Mouse (Mus musculus) MEL (cell line): Measurements from ENCODE around the gene Map3k19. TPM values are rescaled to one million over a fixed set of nuclear protein-coding genes. Genes with fewer than 3 reads are reported as not detected.

Source experiments
- DNase-seq: peaks from one replicate; pipeline ENCODE4 v3.0.0; 2011; ENCODE audit warnings: low read depth, low spot score
- H3K27ac ChIP-seq: 2 replicates; pipeline ENCODE4 v1.5.1; 2012; ENCODE audit warnings: low read depth, mild to moderate bottlenecking, control low read depth, low read length, moderate library complexity; ENCODE audit not compliant: control insufficient read depth
- H3K27me3 ChIP-seq, 2 experiments: fragments of 150-350 bp in 1 of 2; sonication (generic) in 1 of 2; 2 replicates each; pipeline ENCODE4 v1.6.1; 2012; ENCODE audit warnings: low read length in 2 of 2, mild to moderate bottlenecking in 2 of 2, improper control_type of control experiment in 1 of 2, moderate library complexity in 1 of 2; ENCODE audit not compliant: insufficient read depth in 2 of 2, control insufficient read depth in 1 of 2
- H3K36me3 ChIP-seq, 2 experiments: 2 replicates each; pipeline ENCODE4 v1.6.1; 2012 to 2014; ENCODE audit warnings: low read length in 2 of 2, improper control_type of control experiment in 1 of 2, inconsistent platforms in 1 of 2, mild to moderate bottlenecking in 1 of 2; ENCODE audit not compliant: insufficient read depth in 2 of 2, control insufficient read depth in 1 of 2
- H3K4me1 ChIP-seq, 2 experiments: fragments of 150-350 bp in 1 of 2; sonication (generic) in 1 of 2; 2 replicates each; pipeline ENCODE4 v1.6.1; 2012; ENCODE audit warnings: low read length in 2 of 2, improper control_type of control experiment in 1 of 2, mild to moderate bottlenecking in 1 of 2; ENCODE audit not compliant: insufficient read depth in 2 of 2, control insufficient read depth in 1 of 2
- H3K4me3 ChIP-seq, 2 experiments: fragments of 150-350 bp in 1 of 2; sonication (generic) in 1 of 2; 2 replicates each; pipeline ENCODE4 v1.5.1; 2012; ENCODE audit warnings: low read depth in 2 of 2, low read length in 2 of 2, mild to moderate bottlenecking in 2 of 2, moderate library complexity in 2 of 2, control low read depth in 1 of 2, improper control_type of control experiment in 1 of 2; ENCODE audit not compliant: control insufficient read depth in 1 of 2, insufficient read depth in 1 of 2
- H3K79me2 ChIP-seq: 2 replicates; pipeline ENCODE4 v1.6.1; 2012; ENCODE audit warnings: mild to moderate bottlenecking, low read length, moderate library complexity; ENCODE audit not compliant: control insufficient read depth, poor library complexity, insufficient read depth
- H3K9ac ChIP-seq: 2 replicates; pipeline ENCODE4 v1.6.1; 2012; ENCODE audit warnings: low read depth, mild to moderate bottlenecking, control low read depth, low read length, moderate library complexity; ENCODE audit not compliant: control insufficient read depth, poor library complexity, severe bottlenecking
- H3K9me3 ChIP-seq: fragments of 150-350 bp; sonication (generic); replicated peaks from 2 replicates; pipeline ENCODE4 v1.6.1; 2012; ENCODE audit warnings: mild to moderate bottlenecking, low read length, improper control_type of control experiment, moderate library complexity; ENCODE audit not compliant: insufficient read depth
- BHLHE40 ChIP-seq: IDR thresholded peaks from 2 replicates; pipeline ENCODE4 v1.6.1; 2012; ENCODE audit warnings: low read depth, mild to moderate bottlenecking, inconsistent platforms, low read length, improper control_type of control experiment, borderline replicate concordance
- CHD1 ChIP-seq: IDR thresholded peaks from 2 replicates; pipeline ENCODE4 v1.6.1; 2012; ENCODE audit warnings: low read depth, mild to moderate bottlenecking, inconsistent platforms, low read length, improper control_type of control experiment
- CTCF ChIP-seq, 3 experiments: IDR thresholded peaks in 2 of 3; conservative IDR thresholded peaks in 1 of 3; 2 replicates each; pipeline ENCODE4 v1.5.1; 2011 to 2012; ENCODE audit warnings: low read length in 3 of 3, low read depth in 2 of 3, mild to moderate bottlenecking in 2 of 3, improper control_type of control experiment in 1 of 3, inconsistent platforms in 1 of 3, mixed read lengths in 1 of 3, moderate library complexity in 1 of 3; ENCODE audit not compliant: control insufficient read depth in 1 of 3, insufficient read depth in 1 of 3, poor library complexity in 1 of 3, severe bottlenecking in 1 of 3
- E2F4 ChIP-seq: IDR thresholded peaks from 2 replicates; pipeline ENCODE4 v1.6.1; 2011; ENCODE audit warnings: low read depth, low read length, improper control_type of control experiment, borderline replicate concordance
- ELF1 ChIP-seq: IDR thresholded peaks from 2 replicates; pipeline ENCODE4 v1.6.1; 2014; ENCODE audit warnings: low read depth, mild to moderate bottlenecking, inconsistent platforms, low read length, improper control_type of control experiment, moderate library complexity
- EP300 ChIP-seq, 2 experiments: IDR thresholded peaks; 2 replicates each; pipeline ENCODE4 v1.6.1; 2011; ENCODE audit warnings: improper control_type of control experiment in 2 of 2, low read length in 2 of 2, low read depth in 1 of 2, mild to moderate bottlenecking in 1 of 2
- ETS1 ChIP-seq: IDR thresholded peaks from 2 replicates; pipeline ENCODE4 v1.6.1; 2012; ENCODE audit warnings: low read depth, mild to moderate bottlenecking, inconsistent platforms, low read length, improper control_type of control experiment, moderate library complexity
- GABPA ChIP-seq: IDR thresholded peaks from 2 replicates; pipeline ENCODE4 v1.6.1; 2012; ENCODE audit warnings: low read depth, mild to moderate bottlenecking, inconsistent platforms, low read length, improper control_type of control experiment, moderate library complexity
- GATA1 ChIP-seq: IDR thresholded peaks from 2 replicates; pipeline ENCODE4 v1.6.1; 2011; ENCODE audit warnings: low read depth, low read length, improper control_type of control experiment
- KAT2A ChIP-seq: conservative IDR thresholded peaks from 2 replicates; pipeline ENCODE4 v1.6.1; 2012; ENCODE audit warnings: low read depth, low read length, improper control_type of control experiment, inconsistent platforms
- MAX ChIP-seq: IDR thresholded peaks from 2 replicates; pipeline ENCODE4 v1.6.1; 2011; ENCODE audit warnings: low read length, improper control_type of control experiment
- MEF2A ChIP-seq: IDR thresholded peaks from 2 replicates; pipeline ENCODE4 v1.6.1; 2014; ENCODE audit warnings: low read depth, mild to moderate bottlenecking, inconsistent platforms, low read length, improper control_type of control experiment; ENCODE audit not compliant: poor library complexity, insufficient replicate concordance, severe bottlenecking; ENCODE audit errors: extremely low read depth
- MXI1 ChIP-seq: IDR thresholded peaks from 2 replicates; pipeline ENCODE4 v1.6.1; 2011; ENCODE audit warnings: mild to moderate bottlenecking, low read depth, low read length, improper control_type of control experiment
- MYB ChIP-seq: IDR thresholded peaks from 2 replicates; pipeline ENCODE4 v1.6.1; 2011; ENCODE audit warnings: mild to moderate bottlenecking, low read depth, low read length, improper control_type of control experiment
- MYC ChIP-seq: IDR thresholded peaks from 2 replicates; pipeline ENCODE4 v1.6.1; 2011; ENCODE audit warnings: low read depth, mild to moderate bottlenecking, low read length, improper control_type of control experiment, moderate library complexity
- NELFE ChIP-seq: IDR thresholded peaks from 2 replicates; pipeline ENCODE4 v1.6.1; 2011; ENCODE audit warnings: low read depth, low read length, improper control_type of control experiment
- NRF1 ChIP-seq: IDR thresholded peaks from 2 replicates; pipeline ENCODE4 v1.6.1; 2014; ENCODE audit warnings: low read depth, mild to moderate bottlenecking, inconsistent platforms, low read length, improper control_type of control experiment, moderate library complexity; ENCODE audit not compliant: poor library complexity, insufficient read depth, severe bottlenecking
- POLR2AphosphoS2 ChIP-seq: IDR thresholded peaks from 2 replicates; pipeline ENCODE4 v1.6.1; 2011; ENCODE audit warnings: low read length, improper control_type of control experiment
- RAD21 ChIP-seq: IDR thresholded peaks from 2 replicates; pipeline ENCODE4 v1.6.1; 2011; ENCODE audit warnings: mild to moderate bottlenecking, low read depth, low read length, improper control_type of control experiment
- RCOR1 ChIP-seq: IDR thresholded peaks from 2 replicates; pipeline ENCODE4 v1.6.1; 2012; ENCODE audit warnings: low read depth, mild to moderate bottlenecking, inconsistent platforms, low read length, improper control_type of control experiment
- SIN3A ChIP-seq: IDR thresholded peaks from 2 replicates; pipeline ENCODE4 v1.6.1; 2012; ENCODE audit warnings: low read length, improper control_type of control experiment, inconsistent platforms
- SMC3 ChIP-seq: IDR thresholded peaks from 2 replicates; pipeline ENCODE4 v1.6.1; 2011; ENCODE audit warnings: low read depth, low read length, improper control_type of control experiment
- TAL1 ChIP-seq: IDR thresholded peaks from 2 replicates; pipeline ENCODE4 v1.6.1; 2012; ENCODE audit warnings: mild to moderate bottlenecking, inconsistent platforms, low read length, moderate library complexity, mixed read lengths
- TBP ChIP-seq: IDR thresholded peaks from 2 replicates; pipeline ENCODE4 v1.8.0; 2011; ENCODE audit warnings: low read depth, low read length, improper control_type of control experiment
- TCF12 ChIP-seq: IDR thresholded peaks from 2 replicates; pipeline ENCODE4 v1.6.1; 2014; ENCODE audit warnings: low read depth, mild to moderate bottlenecking, inconsistent platforms, low read length, improper control_type of control experiment, moderate library complexity
- UBTF ChIP-seq: IDR thresholded peaks from 2 replicates; pipeline ENCODE4 v1.6.1; 2012; ENCODE audit warnings: low read depth, mild to moderate bottlenecking, inconsistent platforms, low read length, improper control_type of control experiment, moderate library complexity, borderline replicate concordance; ENCODE audit not compliant: insufficient read depth
- USF1 ChIP-seq: IDR thresholded peaks from 2 replicates; pipeline ENCODE4 v1.6.1; 2014; ENCODE audit warnings: low read depth, mild to moderate bottlenecking, inconsistent platforms, low read length, improper control_type of control experiment, moderate library complexity
- ZC3H11A ChIP-seq: IDR thresholded peaks from 2 replicates; pipeline ENCODE4 v1.6.1; 2012; ENCODE audit warnings: low read depth, mild to moderate bottlenecking, inconsistent platforms, low read length, improper control_type of control experiment
- ZKSCAN1 ChIP-seq: IDR thresholded peaks from 2 replicates; pipeline ENCODE4 v1.6.1; 2012; ENCODE audit warnings: low read depth, mild to moderate bottlenecking, inconsistent platforms, low read length, improper control_type of control experiment, moderate library complexity
- ZNF384 ChIP-seq: IDR thresholded peaks from 2 replicates; pipeline ENCODE4 v1.6.1; 2012; ENCODE audit warnings: low read depth, mild to moderate bottlenecking, inconsistent platforms, low read length, improper control_type of control experiment
- polyA plus RNA-seq, 2 experiments: library from polyadenylated mRNA; stranded (reverse) in 1 of 2; unstranded in 1 of 2; fragments of >175 nt in 1 of 2; fragments of >200 nt in 1 of 2; gene quantifications; 2 replicates each; pipeline versions ENCODE4 v1.2.1 to v1.2.4; 2012; ENCODE audit warnings: low replicate concordance in 2 of 2, low read depth in 1 of 2; ENCODE audit not compliant: insufficient read length in 2 of 2, insufficient read depth in 1 of 2, missing spikeins in 1 of 2
- total RNA-seq: library from RNA; depleted of rRNA; stranded (reverse); fragments of 300-350 nt; gene quantifications from 2 replicates; pipeline ENCODE4 v1.2.3, GENCODE M21; 2012

The Map3k19 gene
- total and polyA plus RNA-seq, 3 experiments = not detected

- Histone ChIP-seq H3K27ac (no peak overlapping the region), H3K4me3 (no peak overlapping the region), H3K79me2 (no peaks in the 10 kb centered on the region), H3K9me3 (no peaks in the 10 kb centered on the region), H3K36me3 (peaks cover 0 to 2% of the 10 kb centered on the region in 2 experiments; a peak in 1 of 4 replicates), H3K27me3 (no peaks in the 10 kb centered on the region), H3K9ac (no peak overlapping the region)
- DNase-seq = no peak
- TF ChIP-seq CTCF (IDR thresholded peaks at IDR 0.05 in 2 of 3, conservative IDR thresholded peaks at IDR 0.05 in 1 of 3; ENCODE audit: control insufficient read depth in 1 of 3, insufficient read depth in 1 of 3, low read depth in 2 of 3, low read length in 3 of 3, poor library complexity in 1 of 3, severe bottlenecking in 1 of 3) = no peak
- no peak for TF ChIP-seq TAL1
- TF ChIP-seq SIN3A = no peak
- TF ChIP-seq BHLHE40 = no peak
- no peak for TF ChIP-seq NRF1
- TF ChIP-seq USF1 = no peak
- TF ChIP-seq KAT2A = no peak
- TF ChIP-seq ETS1 = no peak
- TF ChIP-seq, all 39 proteins: peak for 0
- peaks cover 0 to 3% of the 10 kb centered on the region in 2 experiments; a peak in 1 of 4 replicates for H3K4me1 ChIP-seq
Measured at GRCm38 (mm10) chr1:127850075-127850610, 4.7 kb downstream of the Map3k19 start.

- peaks cover 0 to 3% of the 10 kb centered on the region in 2 experiments; a peak in 1 of 4 replicates for H3K4me1 ChIP-seq
- H3K79me2 ChIP-seq = no peaks in the 10 kb centered on the region
- no peak overlapping the region for H3K9ac ChIP-seq
- peaks cover 0 to 2% of the 10 kb centered on the region in 2 experiments; a peak in 1 of 4 replicates for H3K36me3 ChIP-seq
- DNase-seq = peak; percentile 43
- no peaks in the 10 kb centered on the region for H3K27me3 ChIP-seq
- H3K27ac ChIP-seq = no peak overlapping the region
- H3K9me3 ChIP-seq = no peaks in the 10 kb centered on the region
- H3K4me3 ChIP-seq = no peak overlapping the region
- TF ChIP-seq SIN3A = 0 out of 2 replicates have a peak, but pooled peaks have one; percentile 27
- 0 out of 2 replicates have a peak, but pooled peaks have one; percentile 18 for TF ChIP-seq RCOR1
- TF ChIP-seq NELFE = no peak
- no peak for TF ChIP-seq ZKSCAN1
- no peak for TF ChIP-seq POLR2AphosphoS2
- 0 out of 2 replicates have a peak, but pooled peaks have one; percentile 24 for TF ChIP-seq ELF1
- TF ChIP-seq KAT2A = no peak
- no peak for TF ChIP-seq TBP
- TF ChIP-seq CHD1 = no peak
- TF ChIP-seq E2F4 = no peak
- no peak for TF ChIP-seq USF1
- peak; percentile 73 for TF ChIP-seq GATA1
- TF ChIP-seq GABPA = no peak
- no peak for TF ChIP-seq RAD21
- TF ChIP-seq ZC3H11A = no peak
- TF ChIP-seq MYC = no peak
- no peak for TF ChIP-seq MYB
- TF ChIP-seq UBTF = no peak
- TF ChIP-seq TAL1 = no peak
- TF ChIP-seq NRF1 = no peak
- TF ChIP-seq BHLHE40 = 0 out of 2 replicates have a peak, but pooled peaks have one; percentile 5
- no peak for TF ChIP-seq MAX
- no peak for TF ChIP-seq ZNF384
- no peak for TF ChIP-seq MEF2A
- no peak for TF ChIP-seq SMC3
- peak; percentile 64 to 80; a peak in 3 of 4 replicates for TF ChIP-seq EP300 (IDR thresholded peaks at IDR 0.05; ENCODE audit: low read depth in 1 of 2, low read length in 2 of 2)
- peak; percentile 84 for TF ChIP-seq TCF12
- TF ChIP-seq MXI1 = no peak
Measured at GRCm38 (mm10) chr1:127845472-127845871, 9.4 kb downstream of the Map3k19 start.
